Mouse (Mus musculus) heart, embryonic 16.5 days (tissue): ENCODE results near the gene Rnf126. TPM values are rescaled to one million over a fixed set of nuclear protein-coding genes. Genes with fewer than 3 reads are reported as not detected.

Experiments used
- ATAC-seq: fragments of 200-750 bp; cut with Nextera tagmentation; replicated peaks from 2 replicates; pipeline ENCODE4 v1.8.0; 2017; ENCODE audit warnings: moderate number of reproducible peaks; ENCODE audit not compliant: insufficient read depth, low FRiP score; ENCODE audit errors: extremely low read depth
- H3K27ac ChIP-seq: fragments of 300-500 bp; sonication (generic); 2 replicates; pipeline ENCODE4 v1.5.1; 2014; ENCODE audit warnings: mild to moderate bottlenecking, low read length, control low read depth, moderate library complexity
- H3K27me3 ChIP-seq: fragments of 300-500 bp; sonication (generic); 2 replicates; pipeline ENCODE4 v1.6.1; 2014; ENCODE audit warnings: low read length, mixed read lengths; ENCODE audit not compliant: control insufficient read depth, insufficient read depth
- H3K36me3 ChIP-seq: fragments of 300-500 bp; sonication (generic); 2 replicates; pipeline ENCODE4 v1.6.1; 2014; ENCODE audit not compliant: control insufficient read depth, insufficient read depth
- H3K4me1 ChIP-seq: fragments of 300-500 bp; sonication (generic); 2 replicates; pipeline ENCODE4 v1.6.1; 2014; ENCODE audit warnings: low read length, mixed read lengths; ENCODE audit not compliant: control insufficient read depth, insufficient read depth
- H3K4me2 ChIP-seq: fragments of 300-500 bp; sonication (generic); 2 replicates; pipeline ENCODE4 v1.6.1; 2014; ENCODE audit warnings: low read depth, mild to moderate bottlenecking, control low read depth, low read length
- H3K4me3 ChIP-seq: fragments of 300-500 bp; sonication (generic); 2 replicates; pipeline ENCODE4 v1.5.1; 2014; ENCODE audit warnings: mild to moderate bottlenecking, control low read depth, low read length
- H3K9ac ChIP-seq: fragments of 300-500 bp; sonication (generic); 2 replicates; pipeline ENCODE4 v1.6.1; 2014; ENCODE audit warnings: low read length, control low read depth
- H3K9me3 ChIP-seq: fragments of 300-500 bp; sonication (generic); replicated peaks from 2 replicates; pipeline ENCODE4 v1.6.1; 2016; ENCODE audit warnings: low read length; ENCODE audit not compliant: control insufficient read depth
- WGBS: fragments of 180-500 bp; shearing (Covaris S2); extraction: QIAGEN DNeasy Blood & Tissue Kit; methylation state at CpG from one replicate; pipeline ENCODE4 v1.1.7; 2014; 5-methylcytosine and 5-hydroxymethylcytosine counted together
- polyA plus RNA-seq: library from polyadenylated mRNA; unstranded; fragments of >200 nt; fragmentation: Nextera tagmentation; extraction: Ambion mirVana; gene quantifications from 2 replicates; pipeline ENCODE4 v1.2.1, GENCODE M21; 2015

Gene Rnf126
- polyA plus RNA-seq, 1 experiment from 2014 or later: 56.0 TPM

- 29% methylated on average over 46 of the region's 52 CpGs for WGBS
- ATAC-seq: no peak
- Histone ChIP-seq H3K27ac (no peak overlapping the region), H3K27me3 (peaks cover 7% of the 10 kb centered on the region), H3K9me3 (peaks cover 44% of the 10 kb centered on the region), H3K9ac (no peak overlapping the region), H3K36me3 (peaks cover 60% of the 10 kb centered on the region), H3K4me3 (no peak overlapping the region; the same call in 1 of the 2 replicates), H3K4me2 (peak overlapping the region; percentile 25; the same call in 1 of the 2 replicates), H3K4me1 (no peaks in the 10 kb centered on the region)
These were observed 31.4 kb downstream of the Rnf126 start for GRCm38 (mm10) chr10:79735361-79735760.

GRCm38 (mm10) chr10:79733847-79734246 lies 32.9 kb downstream of the Rnf126 start:
- Histone ChIP-seq H3K36me3 (peaks cover 45% of the 10 kb centered on the region), H3K4me3 (no peak overlapping the region), H3K27me3 (peaks cover 7% of the 10 kb centered on the region), H3K4me2 (no peak overlapping the region), H3K9ac (no peak overlapping the region), H3K9me3 (peaks cover 29% of the 10 kb centered on the region), H3K27ac (no peak overlapping the region), H3K4me1 (peaks cover 3% of the 10 kb centered on the region; the same call in 1 of the 2 replicates)
- ATAC-seq: no peak
- 78% methylated on average over 15 of the region's 15 CpGs for WGBS

GRCm38 (mm10) chr10:79732500-79732899 lies 34.3 kb downstream of the Rnf126 start:
- H3K27ac ChIP-seq: no peak overlapping the region
- 100% methylated on average over 1 of the region's 1 CpGs for WGBS
- H3K4me3 ChIP-seq: no peak overlapping the region
- no peak overlapping the region for H3K9ac ChIP-seq
- H3K27me3 ChIP-seq: peaks cover 7% of the 10 kb centered on the region
- peaks cover 3% of the 10 kb centered on the region; the same call in 1 of the 2 replicates for H3K4me1 ChIP-seq
- no peak for ATAC-seq
- peaks cover 31% of the 10 kb centered on the region for H3K36me3 ChIP-seq
- H3K4me2 ChIP-seq: no peak overlapping the region
- H3K9me3 ChIP-seq: peaks cover 17% of the 10 kb centered on the region

GRCm38 (mm10) chr10:79729357-79729965 lies 37.3 kb downstream of the Rnf126 start:
- peak overlapping the region; percentile 2; the same call in 1 of the 2 replicates for H3K4me3 ChIP-seq
- 46% methylated on average over 13 of the region's 13 CpGs for WGBS
- peak; percentile 63; the same call in 1 of the 2 replicates for ATAC-seq

GRCm38 (mm10) chr10:79728323-79729249 lies 38.2 kb downstream of the Rnf126 start:
- Histone ChIP-seq H3K9me3 (no peaks in the 10 kb centered on the region), H3K27ac (no peak overlapping the region), H3K36me3 (no peaks in the 10 kb centered on the region), H3K9ac (no peak overlapping the region), H3K4me2 (no peak overlapping the region), H3K4me1 (peaks cover 3% of the 10 kb centered on the region; the same call in 1 of the 2 replicates), H3K27me3 (no peaks in the 10 kb centered on the region), H3K4me3 (no peak overlapping the region)
- WGBS: 64% methylated on average over 28 of the region's 28 CpGs
- ATAC-seq: no peak

More at GRCm38 (mm10) chr10:79729357-79729965, 37.3 kb downstream of the Rnf126 start:
- Histone ChIP-seq H3K27me3 (no peaks in the 10 kb centered on the region), H3K4me2 (no peak overlapping the region), H3K9ac (no peak overlapping the region), H3K9me3 (no peaks in the 10 kb centered on the region), H3K4me1 (peaks cover 3% of the 10 kb centered on the region; the same call in 1 of the 2 replicates), H3K27ac (no peak overlapping the region), H3K36me3 (peaks cover 4% of the 10 kb centered on the region; the same call in 1 of the 2 replicates)

- 36% methylated on average over 11 of the region's 11 CpGs for whole genome bisulfite sequencing
- Histone ChIP-seq H3K36me3 (no peaks in the 10 kb centered on the region), H3K9me3 (no peaks in the 10 kb centered on the region), H3K27ac (no peak overlapping the region), H3K27me3 (no peaks in the 10 kb centered on the region), H3K4me1 (peaks cover 5% of the 10 kb centered on the region), H3K4me2 (no peak overlapping the region), H3K9ac (no peak overlapping the region), H3K4me3 (no peak overlapping the region)
- no peak for ATAC-seq
These were observed 40.7 kb downstream of the Rnf126 start for GRCm38 (mm10) chr10:79726090-79726489.

- 51% methylated on average over 7 of the region's 7 CpGs for WGBS
- ATAC-seq: no peak; the same call in 1 of the 2 replicates
- Histone ChIP-seq H3K27ac (no peak overlapping the region), H3K9ac (no peak overlapping the region), H3K36me3 (no peaks in the 10 kb centered on the region), H3K4me1 (peaks cover 3% of the 10 kb centered on the region; the same call in 1 of the 2 replicates), H3K4me3 (no peak overlapping the region), H3K9me3 (no peaks in the 10 kb centered on the region), H3K4me2 (no peak overlapping the region), H3K27me3 (peaks cover 2% of the 10 kb centered on the region; the same call in 1 of the 2 replicates)
These were observed 43.1 kb downstream of the Rnf126 start for GRCm38 (mm10) chr10:79723692-79724091.

GRCm38 (mm10) chr10:79723047-79723446 lies 43.7 kb downstream of the Rnf126 start:
- peaks cover 3% of the 10 kb centered on the region; the same call in 1 of the 2 replicates for H3K4me1 ChIP-seq
- no peak overlapping the region for H3K27ac ChIP-seq
- H3K9ac ChIP-seq: no peak overlapping the region
- 68% methylated on average over 6 of the region's 6 CpGs for WGBS
- H3K36me3 ChIP-seq: no peaks in the 10 kb centered on the region
- peaks cover 8% of the 10 kb centered on the region for H3K27me3 ChIP-seq
- H3K4me2 ChIP-seq: no peak overlapping the region
- H3K4me3 ChIP-seq: no peak overlapping the region
- no peaks in the 10 kb centered on the region for H3K9me3 ChIP-seq
- no peak for ATAC-seq
